Mouse (Mus musculus) lung, adult 2 months (tissue): Measurements from ENCODE around the gene Mrps5. TPM values are rescaled to one million over a fixed set of nuclear protein-coding genes. Genes with fewer than 3 reads are reported as not detected.

Experiments used
- DNase-seq: peaks from one replicate; pipeline ENCODE4 v3.0.0; 2022
- H3K4me1 ChIP-seq: fragments of 200-500 bp; 2 replicates; pipeline ENCODE4 v1.6.1; 2011; ENCODE audit warnings: low read length; ENCODE audit not compliant: control insufficient read depth, insufficient read depth
- H3K4me3 ChIP-seq: fragments of 200-500 bp; replicated peaks from 2 replicates; pipeline ENCODE3; 2011; ENCODE audit warnings: low read depth, mild to moderate bottlenecking, control low read depth, low read length; ENCODE audit errors: extremely low read depth
- CTCF ChIP-seq: fragments of 200-500 bp; IDR thresholded peaks from 2 replicates; pipeline ENCODE4 v1.5.1; 2011; ENCODE audit warnings: mild to moderate bottlenecking, low read length, control low read depth; ENCODE audit not compliant: insufficient read depth
- POLR2A ChIP-seq: fragments of 200-500 bp; IDR thresholded peaks from 2 replicates; pipeline ENCODE4 v1.6.1; 2011; ENCODE audit warnings: low read depth, mild to moderate bottlenecking, control low read depth, low read length, borderline replicate concordance; ENCODE audit errors: extremely low read depth
- WGBS: fragments of 180-500 bp; shearing (Covaris S2); methylation state at CpG from one replicate; pipeline ENCODE4 v1.1.7; 2018; 5-methylcytosine and 5-hydroxymethylcytosine counted together
- polyA plus RNA-seq: library from polyadenylated mRNA; depleted of rRNA; stranded (reverse); fragments of >200 nt; gene quantifications from 2 replicates; pipeline ENCODE4 v1.2.3, GENCODE M21; 2012; rRNA removed

Mrps5 gene
- polyA plus RNA-seq, 1 experiment: 37.8 TPM

- WGBS: under 1% methylated on average over 43 of the region's 43 CpGs
- Histone ChIP-seq H3K4me1 (no peaks in the 10 kb centered on the region; the same call in 1 of the 2 replicates), H3K4me3 (peak within 1 kb of the TSS; percentile 60)
- DNase-seq: peak; percentile 62
- TF ChIP-seq CTCF (no peak), POLR2A (peak; percentile 53; the same call in 1 of the 2 replicates)
Measured at GRCm38 (mm10) chr2:127656086-127656720, 69.2 kb downstream of the Mrps5 start, which contains the start of gene Mal. TSS of gene Mal (minus strand) at chr2:127656695.

Other genes with a start within 250 kb of the Mrps5 start
- gene Astl, start 248.6 kb upstream of the Mrps5 start, polyA plus RNA-seq: not detected in 2 replicates
- 0.48 and 0.51 TPM in 2 replicates for gene Adra2b, start 224.0 kb upstream of the Mrps5 start, polyA plus RNA-seq
- gene Gpat2, start 162.0 kb upstream of the Mrps5 start, polyA plus RNA-seq: 0.15 and 0.29 TPM in 2 replicates
- 11.1 and 14.0 TPM in 2 replicates for gene Fahd2a, start 142.7 kb upstream of the Mrps5 start, polyA plus RNA-seq
- gene Kcnip3, start 65.1 kb upstream of the Mrps5 start, polyA plus RNA-seq: 1.5 and 3.1 TPM in 2 replicates
- gene Prom2, start 45.8 kb upstream of the Mrps5 start, polyA plus RNA-seq: 1.0 and 9.6 TPM in 2 replicates
- gene Zfp661, start 128 bp upstream of the Mrps5 start, polyA plus RNA-seq: 1.7 and 2.9 TPM in 2 replicates
- gene Mal, start 69.5 kb downstream of the Mrps5 start, polyA plus RNA-seq: 8.7 and 10.9 TPM in 2 replicates
- 11.4 and 28.6 TPM in 2 replicates for gene Mall, start 142.7 kb downstream of the Mrps5 start, polyA plus RNA-seq
- gene Nphp1, start 201.7 kb downstream of the Mrps5 start, polyA plus RNA-seq: 9.2 and 14.5 TPM in 2 replicates
- gene Mtln, start 205.3 kb downstream of the Mrps5 start, polyA plus RNA-seq: 55.0 and 60.0 TPM in 2 replicates
- 0.52 and 1.1 TPM in 2 replicates for gene Bub1, start 244.6 kb downstream of the Mrps5 start, polyA plus RNA-seq